Mouse (Mus musculus) Muller cell, postnatal 12 days (primary cell): ENCODE measurements at regions not wholly inside any gene's neighbourhood (a gene's known extent, or its start where the extent isn't known, plus 50 kb on each side); places are given as distances from the start of the nearest gene placed in this dataset.

Experiments used
- DNase-seq: peaks from one replicate; pipeline ENCODE4 v3.0.0-alpha.2; 2015; ENCODE audit errors: inconsistent ontology term

GRCm38 (mm10) chr1:33044388-33044787, 497.3 kb upstream of the Gm5415 start:
- DNase-seq, result no peak

- peak; percentile 36 for DNase-seq
These were observed 495.3 kb upstream of the Gm5415 start for GRCm38 (mm10) chr1:33042424-33042823.

GRCm38 (mm10) chr1:33040740-33041139, 493.6 kb upstream of the Gm5415 start:
- no peak for DNase-seq

GRCm38 (mm10) chr1:33031991-33032390, 484.9 kb upstream of the Gm5415 start:
- no peak for DNase-seq

GRCm38 (mm10) chr1:33026683-33027415, 479.8 kb upstream of the Gm5415 start:
- no peak for DNase-seq

GRCm38 (mm10) chr1:33025379-33025778, 478.3 kb upstream of the Gm5415 start:
- DNase-seq, result no peak

- no peak for DNase-seq
These were observed 475.8 kb upstream of the Gm5415 start for GRCm38 (mm10) chr1:33022852-33023251.

- DNase-seq, result no peak
These were observed 456.9 kb upstream of the Gm5415 start for GRCm38 (mm10) chr1:33003992-33004391.

- no peak for DNase-seq
These were observed 417.9 kb upstream of the Gm5415 start for GRCm38 (mm10) chr1:32964957-32965356.

- DNase-seq, result no peak
These were observed 412.2 kb upstream of the Gm5415 start for GRCm38 (mm10) chr1:32959316-32959715.

- DNase-seq, result no peak
These were observed 399.2 kb upstream of the Gm5415 start for GRCm38 (mm10) chr1:32946254-32946653.

GRCm38 (mm10) chr1:32930381-32930780, 383.3 kb upstream of the Gm5415 start:
- DNase-seq, result no peak

GRCm38 (mm10) chr1:32902437-32902836, 355.3 kb upstream of the Gm5415 start:
- no peak for DNase-seq

GRCm38 (mm10) chr1:32887728-32888127, 340.6 kb upstream of the Gm5415 start:
- DNase-seq, result no peak

GRCm38 (mm10) chr1:32872920-32873319, 325.8 kb upstream of the Gm5415 start:
- no peak for DNase-seq

GRCm38 (mm10) chr1:32866111-32866510, 319.0 kb upstream of the Gm5415 start:
- no peak for DNase-seq

GRCm38 (mm10) chr1:32858040-32858439, 310.9 kb upstream of the Gm5415 start:
- DNase-seq, result no peak
